Comparison of ENCODE assay signal across 8 mouse cellular contexts in genomic region chr13:55212361-55213137, GRCm38 (mm10). TPM values are rescaled to one million over a fixed set of nuclear protein-coding genes. Genes with fewer than 3 reads are reported as not detected.
A peak's percentile ranks its signal among the peaks of the same experiment; 100 is the strongest.
DNase-seq lines count a peak whose midpoint lies in the region; ATAC-seq lines count a peak whose summit lies in the region.

No protein-coding gene starts in this region.

- peak overlapping the region; percentile 71 for H3K9ac ChIP-seq in forebrain, embryonic 15.5 days (replicated peaks)

- peaks cover 59% of the 10 kb centered on the region for H3K4me1 ChIP-seq in forebrain, embryonic 15.5 days

- H3K36me3 ChIP-seq in forebrain, embryonic 15.5 days, result peaks cover 11% of the 10 kb centered on the region; the same call in 1 of the 2 replicates

- peak overlapping the region; percentile 95 for H3K27ac ChIP-seq in forebrain, embryonic 15.5 days (replicated peaks)

- under 1% methylated on average over 56 of the region's 58 CpGs for WGBS in forebrain, embryonic 15.5 days

- ATAC-seq in forebrain, embryonic 15.5 days (replicated peaks), result peak; percentile 14; the same call in 1 of the 2 replicates

- peak; percentile 73 for DNase-seq in Muller cell, postnatal 12 days (ENCODE audit: inconsistent ontology term)
- peak; percentile 77 for DNase-seq in cerebellum, adult 11-12 months
- peak; percentile 70 to 88 for DNase-seq in heart, postnatal 36 days
- DNase-seq in layer of hippocampus, adult 9-11 months, result peak; percentile 43
- DNase-seq in lung, postnatal 10 days, result peak; percentile 64
- DNase-seq in right cerebral cortex, postnatal 36 days (ENCODE audit: low spot score in 2 of 2), result peak; percentile 52 to 55
- DNase-seq in yolk sac, embryonic 10.5 days (ENCODE audit: low spot score), result peak; percentile 81

- H3K9me3 ChIP-seq in forebrain, embryonic 15.5 days, result no peaks in the 10 kb centered on the region

- intact Hi-C loops in heart, postnatal 36 days (cut with DNase I), result no loop called here

- peak overlapping the region; percentile 88 for H3K4me2 ChIP-seq in forebrain, embryonic 15.5 days (replicated peaks)

- peak overlapping the region; percentile 55 for H3K4me3 ChIP-seq in forebrain, embryonic 15.5 days

- no peaks in the 10 kb centered on the region for H3K27me3 ChIP-seq in forebrain, embryonic 15.5 days

RNA-seq across cellular contexts. Expression of gene Nsd1, which starts 3.0 kb away (rescaled TPM):
- 59.3 and 59.5 TPM in 2 replicates for polyA plus RNA-seq in forebrain, embryonic 15.5 days (2015; fragmentation: Nextera tagmentation; extraction: Ambion mirVana)
- total RNA-seq in heart, postnatal 36 days (2021), result 10 to 100 TPM; 57.8 to 62.0 TPM

Comparison
In these comparisons a context has a peak if more than half of its experiments do, and no peak if none do; other contexts are left out.
1. Peak in every context shown above with its lines: DNase-seq, ATAC-seq, H3K4me3 ChIP-seq and H3K27ac ChIP-seq.